Mouse (Mus musculus) duodenum, adult 2 months (tissue): ENCODE data around the gene Sycp2l. TPM values are rescaled to one million over a fixed set of nuclear protein-coding genes. Genes with fewer than 3 reads are reported as not detected.

Experiments
- polyA plus RNA-seq: library from polyadenylated mRNA; depleted of rRNA; stranded (reverse); fragments of >200 nt; gene quantifications from 2 replicates; pipeline ENCODE4 v1.2.3, GENCODE M21; 2012; ENCODE audit warnings: low replicate concordance; rRNA removed

Gene Sycp2l
- 0.05 TPM in 1 of 2 replicates, not detected in the other for polyA plus RNA-seq

GRCm38 (mm10) chr13:41113940-41114339 lies at the start of gene Sycp2l:
TSS of gene Sycp2l (plus strand) at chr13:41114307.

GRCm38 (mm10) chr13:41079421-41079780 lies 34.7 kb upstream of the Sycp2l start, which contains the start of gene Mak:
TSS of gene Mak (minus strand) at chr13:41079706.

GRCm38 (mm10) chr13:41110935-41111334 lies 3.2 kb upstream of the Sycp2l start, which contains the start of gene Gcm2:
TSS of gene Gcm2 (minus strand) at chr13:41111035.

GRCm38 (mm10) chr13:41220304-41220834 lies 106.3 kb downstream of the Sycp2l start, which contains the start of gene Elovl2:
TSS of gene Elovl2 (minus strand) at chr13:41220405.

Other genes starting within 250 kb of the Sycp2l start
- gene Pak1ip1, start 113.3 kb upstream of the Sycp2l start, polyA plus RNA-seq = 44.1 and 56.8 TPM in 2 replicates
- 88.4 and 105 TPM in 2 replicates for gene Tmem14c, start 98.0 kb upstream of the Sycp2l start, polyA plus RNA-seq
- gene Mak, start 34.6 kb upstream of the Sycp2l start, polyA plus RNA-seq = 0.08 TPM in 1 of 2 replicates, not detected in the other
- gene Gcm2, start 3.3 kb upstream of the Sycp2l start, polyA plus RNA-seq = not detected in 2 replicates
- 0.02 and 0.07 TPM in 2 replicates for gene Elovl2, start 106.1 kb downstream of the Sycp2l start, polyA plus RNA-seq
- 2.4 and 3.2 TPM in 2 replicates for gene Smim13, start 135.5 kb downstream of the Sycp2l start, polyA plus RNA-seq
- not detected in 2 replicates for gene Gm17364, start 159.7 kb downstream of the Sycp2l start, polyA plus RNA-seq